Comparison of ENCODE assay signal across 8 mouse cellular contexts in the genomic region with DNA sequence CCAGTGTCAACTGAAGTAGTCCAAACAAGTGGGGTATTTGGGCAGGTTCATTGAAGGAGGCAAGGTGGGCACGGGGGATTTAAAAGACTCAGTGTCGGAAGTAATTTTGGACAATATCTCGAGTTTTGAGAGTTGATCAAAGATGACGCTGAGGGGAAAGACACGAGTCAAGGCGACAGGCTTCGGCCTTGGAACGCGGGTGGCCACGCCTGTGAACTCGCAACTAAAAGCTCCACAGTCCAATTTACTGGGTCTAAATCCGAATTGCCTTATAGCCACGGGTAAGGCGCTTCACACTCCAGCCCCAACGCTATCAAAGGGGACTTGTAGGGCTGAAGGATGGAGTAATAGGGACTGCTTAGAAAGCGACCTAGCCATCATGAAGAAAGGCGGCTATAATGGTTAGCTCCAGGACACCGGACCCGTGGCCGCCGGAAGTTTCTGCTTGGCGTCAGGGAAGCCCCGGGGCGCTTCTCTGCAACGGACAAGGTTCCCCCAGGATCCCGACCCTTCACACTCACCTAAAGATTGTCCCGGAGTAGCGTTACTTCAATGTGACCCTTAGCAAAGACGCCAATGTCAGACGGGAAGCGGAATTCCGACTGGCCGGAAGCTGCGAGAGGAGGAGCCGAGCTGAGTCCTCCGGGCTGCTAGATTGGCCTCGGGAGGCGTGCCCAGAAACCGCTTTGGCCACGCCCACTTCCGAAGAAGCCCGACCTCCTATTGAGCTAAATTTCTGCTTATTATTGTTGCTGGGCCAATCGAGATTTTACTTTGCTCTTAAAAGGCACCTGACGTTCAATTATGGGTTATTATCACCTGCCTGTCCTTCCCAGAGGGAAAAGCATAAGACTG. TPM values are rescaled to one million over a fixed set of nuclear protein-coding genes. Genes with fewer than 3 reads are reported as not detected.
DNase-seq lines count a peak whose midpoint lies in the region; ATAC-seq lines count a peak whose summit lies in the region.

A gene (minus strand): TSS at position 622 of the 855 bp plus-strand sequence.

- H3K4me1 ChIP-seq in hindbrain, embryonic 10.5 days (replicated peaks): peaks cover 14% of the 10 kb centered on the region

- DNase-seq in Muller cell, postnatal 12 days (ENCODE audit: inconsistent ontology term): peak; percentile 90
- DNase-seq in cerebellum, adult 9-10 months: peak; percentile 87
- peak; percentile 91 for DNase-seq in hindbrain, embryonic 10.5 days (ENCODE audit: low spot score)
- DNase-seq in layer of hippocampus, postnatal 10 days (ENCODE audit: low spot score in 2 of 2): peak; percentile 83 to 88
- peak; percentile 93 for DNase-seq in lung, postnatal 10 days
- DNase-seq in ovary, postnatal 36 days (ENCODE audit: low spot score): peak; percentile 85
- DNase-seq in thymus, postnatal 25 days: peak; percentile 85

- ATAC-seq in frontal cortex, adult (ENCODE audit: low TSS enrichment): peak; percentile 97

- peaks cover 38% of the 10 kb centered on the region for H3K36me3 ChIP-seq in hindbrain, embryonic 10.5 days

- WGBS in hindbrain, embryonic 10.5 days: 2% methylated on average over 44 of the region's 44 CpGs

- H3K9me3 ChIP-seq in hindbrain, embryonic 10.5 days: no peaks in the 10 kb centered on the region

- H3K4me3 ChIP-seq in hindbrain, embryonic 10.5 days: peak within 1 kb of the TSS; percentile 75

- H3K27ac ChIP-seq in hindbrain, embryonic 10.5 days: peak within 1 kb of the TSS; percentile 85

- H3K27me3 ChIP-seq in hindbrain, embryonic 10.5 days (ENCODE audit: insufficient read depth, poor library complexity, severe bottlenecking): no peaks in the 10 kb centered on the region

RNA-seq across cellular contexts. Expression of the gene that starts here (rescaled TPM):
- polyA plus RNA-seq in hindbrain, embryonic 10.5 days (2016; fragmentation: Nextera tagmentation; extraction: Ambion mirVana): 810 and 924 TPM in 2 replicates
- total RNA-seq in layer of hippocampus, postnatal 10 days (2021): 100 to 1,000 TPM; 719 to 852 TPM

Comparison
In these comparisons a context has a peak if more than half of its experiments do, and no peak if none do; other contexts are left out.
1. Peak in every context shown above with its lines: DNase-seq, ATAC-seq, H3K4me3 ChIP-seq and H3K27ac ChIP-seq.